Mouse (Mus musculus) testis, adult 2 months (tissue): ENCODE results near the gene C1ql3. TPM values are rescaled to one million over a fixed set of nuclear protein-coding genes. Genes with fewer than 3 reads are reported as not detected.

Experiments used
- H3K27ac ChIP-seq: fragments of 200-500 bp; 2 replicates; pipeline ENCODE4 v1.5.1; 2012; ENCODE audit warnings: low read depth, low read length; ENCODE audit not compliant: control insufficient read depth, insufficient read depth
- H3K27me3 ChIP-seq: fragments of 200-500 bp; 2 replicates; pipeline ENCODE4 v1.6.1; 2012; ENCODE audit warnings: mild to moderate bottlenecking, low read length, moderate library complexity; ENCODE audit not compliant: control insufficient read depth, insufficient read depth
- H3K36me3 ChIP-seq: fragments of 200-500 bp; 2 replicates; pipeline ENCODE4 v1.6.1; 2012; ENCODE audit warnings: mild to moderate bottlenecking, low read length; ENCODE audit not compliant: control insufficient read depth, insufficient read depth
- H3K4me1 ChIP-seq: fragments of 200-500 bp; 2 replicates; pipeline ENCODE4 v1.6.1; 2012; ENCODE audit warnings: low read length; ENCODE audit not compliant: control insufficient read depth, insufficient read depth
- H3K4me3 ChIP-seq: fragments of 200-500 bp; 2 replicates; pipeline ENCODE4 v1.5.1; 2012; ENCODE audit warnings: low read depth, mild to moderate bottlenecking, low read length, moderate library complexity, mixed read lengths; ENCODE audit not compliant: control insufficient read depth
- CTCF ChIP-seq: fragments of 200-500 bp; IDR thresholded peaks from 2 replicates; pipeline ENCODE4 v1.5.1; 2012; ENCODE audit warnings: low read depth, mild to moderate bottlenecking, inconsistent platforms, low read length, moderate library complexity; ENCODE audit not compliant: control insufficient read depth, insufficient read depth, insufficient replicate concordance
- POLR2A ChIP-seq: fragments of 200-500 bp; IDR thresholded peaks from 2 replicates; pipeline ENCODE4 v1.6.1; 2012; ENCODE audit warnings: low read depth, mild to moderate bottlenecking, inconsistent platforms, low read length, moderate library complexity; ENCODE audit not compliant: control insufficient read depth
- polyA plus RNA-seq: library from polyadenylated mRNA; depleted of rRNA; stranded (reverse); fragments of >200 nt; gene quantifications from 2 replicates; pipeline ENCODE4 v1.2.3, GENCODE M21; 2012; rRNA removed

Gene C1ql3
- polyA plus RNA-seq = 0.04 TPM in 1 of 2 replicates, not detected in the other

- Histone ChIP-seq H3K27me3 (peaks cover 7% of the 10 kb centered on the region), H3K27ac (no peak within 1 kb of the TSS)
- TF ChIP-seq POLR2A (no peak), CTCF (no peak)
These were observed at the start of gene C1ql3 for GRCm38 (mm10) chr2:13011472-13011871. Gene C1ql3 (minus strand): TSS chr2:13011806.

GRCm38 (mm10) chr2:13060426-13061170 lies 49.0 kb upstream of the C1ql3 start:
- H3K4me1 ChIP-seq = no peaks in the 10 kb centered on the region
- H3K27ac ChIP-seq = no peak overlapping the region
- no peak overlapping the region for H3K4me3 ChIP-seq
- no peaks in the 10 kb centered on the region for H3K36me3 ChIP-seq
- TF ChIP-seq POLR2A = no peak
- H3K27me3 ChIP-seq = no peaks in the 10 kb centered on the region

More at GRCm38 (mm10) chr2:13011472-13011871, at the start of gene C1ql3:
- H3K36me3 ChIP-seq = no peaks in the 10 kb centered on the region
- H3K4me3 ChIP-seq = peak within 1 kb of the TSS; percentile 5
- peaks cover 13% of the 10 kb centered on the region for H3K4me1 ChIP-seq

- no peak for TF ChIP-seq POLR2A
- no peak for TF ChIP-seq CTCF
- no peaks in the 10 kb centered on the region for H3K27me3 ChIP-seq
- no peak overlapping the region for H3K4me3 ChIP-seq
- H3K4me1 ChIP-seq = no peaks in the 10 kb centered on the region
- H3K36me3 ChIP-seq = no peaks in the 10 kb centered on the region
- H3K27ac ChIP-seq = no peak overlapping the region
These were observed 37.0 kb upstream of the C1ql3 start for GRCm38 (mm10) chr2:13048649-13049048.

GRCm38 (mm10) chr2:13044555-13044954 lies 32.9 kb upstream of the C1ql3 start:
- no peaks in the 10 kb centered on the region for H3K27me3 ChIP-seq
- H3K36me3 ChIP-seq = no peaks in the 10 kb centered on the region
- H3K4me1 ChIP-seq = no peaks in the 10 kb centered on the region
- no peak overlapping the region for H3K27ac ChIP-seq
- no peak overlapping the region for H3K4me3 ChIP-seq
- TF ChIP-seq CTCF (no peak), POLR2A (no peak)

GRCm38 (mm10) chr2:13039785-13040184 lies 28.2 kb upstream of the C1ql3 start:
- no peaks in the 10 kb centered on the region for H3K27me3 ChIP-seq
- no peak overlapping the region for H3K4me3 ChIP-seq
- no peaks in the 10 kb centered on the region for H3K36me3 ChIP-seq
- TF ChIP-seq CTCF (no peak), POLR2A (no peak)
- no peak overlapping the region for H3K27ac ChIP-seq
- no peaks in the 10 kb centered on the region for H3K4me1 ChIP-seq

- Histone ChIP-seq H3K4me1 (no peaks in the 10 kb centered on the region), H3K4me3 (no peak overlapping the region), H3K27ac (no peak overlapping the region), H3K27me3 (no peaks in the 10 kb centered on the region), H3K36me3 (no peaks in the 10 kb centered on the region)
- TF ChIP-seq POLR2A = no peak
- TF ChIP-seq CTCF = no peak
These were observed 27.2 kb upstream of the C1ql3 start for GRCm38 (mm10) chr2:13038772-13039171.

- H3K27me3 ChIP-seq = no peaks in the 10 kb centered on the region
- H3K27ac ChIP-seq = no peak overlapping the region
- no peaks in the 10 kb centered on the region; the same call in 1 of the 2 replicates for H3K4me1 ChIP-seq
- H3K4me3 ChIP-seq = no peak overlapping the region
- H3K36me3 ChIP-seq = no peaks in the 10 kb centered on the region
- no peak for TF ChIP-seq CTCF
- TF ChIP-seq POLR2A = no peak
These were observed 7.3 kb upstream of the C1ql3 start for GRCm38 (mm10) chr2:13018861-13019260.
